ENCODE assay signal across 16 mouse cellular contexts in the genomic region with DNA sequence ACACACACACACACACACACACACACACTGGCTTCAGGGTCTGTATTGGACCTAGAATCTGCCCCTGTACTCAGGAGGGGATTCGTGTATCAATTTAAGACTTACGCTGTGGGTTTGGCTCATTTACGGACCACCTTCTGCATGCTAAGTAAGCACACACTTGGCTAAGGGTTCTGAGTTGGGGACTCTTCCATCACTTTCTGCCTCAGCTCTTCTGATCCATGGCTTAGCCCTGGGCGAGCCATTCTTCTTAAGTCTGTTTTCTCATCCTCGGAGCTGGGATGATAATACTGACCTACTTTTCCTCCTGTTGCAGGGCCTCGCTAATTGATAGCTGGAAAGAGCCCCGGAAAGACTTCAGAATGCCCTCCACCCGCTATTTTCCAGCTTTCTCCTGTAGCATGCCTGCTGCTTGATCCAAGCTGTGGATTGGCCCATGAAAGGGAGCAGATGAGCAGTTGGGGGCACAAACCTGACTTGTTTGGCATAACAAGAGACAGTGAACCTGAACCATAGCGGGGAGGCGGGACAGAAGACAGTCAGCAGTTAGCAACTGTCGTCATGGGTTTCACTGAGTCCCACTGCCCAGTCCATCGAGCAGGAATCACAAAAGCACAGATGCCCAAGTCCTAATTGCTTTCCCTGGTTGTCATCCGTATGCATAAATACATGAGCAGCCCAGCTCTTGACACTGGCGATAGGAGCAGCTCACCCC.
DNase-seq lines count a peak whose midpoint lies in the region; ATAC-seq and TF ChIP-seq lines count a peak whose summit lies in the region.
"Had no signal": no experiment of that assay in that cellular context is flagged by ENCODE, and none has a peak within 500 bp of the region (broad histone marks: within the 10 kb centered on the region; RNA-seq: fewer than 3 reads in every experiment).

No protein-coding gene starts in this region.

- no peak for TF ChIP-seq CTCF in midbrain, postnatal 0 days (IDR thresholded peaks at IDR 0.05)

- peak; percentile 59 for ATAC-seq in forebrain, embryonic 13.5 days
- ATAC-seq in embryonic facial prominence, embryonic 14.5 days (ENCODE audit: low read depth): peak; percentile 47; the same call in 1 of the 2 replicates
- peak; percentile 67 for ATAC-seq in hindbrain, embryonic 15.5 days (ENCODE audit: low FRiP score, low read depth)
- peak; percentile 78 for ATAC-seq in midbrain, postnatal 0 days (ENCODE audit: low FRiP score)

- 0 out of 2 replicates have a peak, but pooled peaks cover 2% of the 10 kb centered on the region for H3K9me3 ChIP-seq in forebrain, embryonic 13.5 days (replicated peaks)
- 0 out of 2 replicates have a peak, but pooled peaks cover 3% of the 10 kb centered on the region for H3K9me3 ChIP-seq in forebrain, embryonic 10.5 days
- peaks cover 7% of the 10 kb centered on the region for H3K9me3 ChIP-seq in embryonic facial prominence, embryonic 14.5 days (ENCODE audit: control insufficient read depth, low read length)
- H3K9me3 ChIP-seq in hindbrain, embryonic 15.5 days: no peaks in the 10 kb centered on the region
- no peaks in the 10 kb centered on the region for H3K9me3 ChIP-seq in midbrain, postnatal 0 days (ENCODE audit: low read length)
- H3K9me3 ChIP-seq: kidney, embryonic 15.5 days; liver, embryonic 15.5 days; stomach, embryonic 15.5 days had no signal

- no peak overlapping the region for H3K4me2 ChIP-seq in forebrain, embryonic 13.5 days
- H3K4me2 ChIP-seq in embryonic facial prominence, embryonic 14.5 days (ENCODE audit: low read depth, low read length): no peak overlapping the region
- H3K4me2 ChIP-seq in hindbrain, embryonic 15.5 days: peak overlapping the region; percentile 17; the same call in 1 of the 2 replicates
- no peak overlapping the region for H3K4me2 ChIP-seq in midbrain, postnatal 0 days (ENCODE audit: low read depth, low read length, poor library complexity, severe bottlenecking)
- H3K4me2 ChIP-seq: heart, embryonic 11.5 days; kidney, embryonic 15.5 days; liver, embryonic 15.5 days; stomach, embryonic 15.5 days had no signal

- WGBS in forebrain, embryonic 13.5 days: 66% methylated on average over 14 of the region's 14 CpGs
- WGBS in forebrain, embryonic 10.5 days: 86% methylated on average over 14 of the region's 14 CpGs
- 72% methylated on average over 14 of the region's 14 CpGs for WGBS in embryonic facial prominence, embryonic 14.5 days
- WGBS in hindbrain, embryonic 15.5 days: 34% methylated on average over 14 of the region's 14 CpGs
- 35% methylated on average over 14 of the region's 14 CpGs for WGBS in midbrain, postnatal 0 days

- peak overlapping the region; percentile 41; the same call in 1 of the 2 replicates for H3K27ac ChIP-seq in forebrain, embryonic 13.5 days
- H3K27ac ChIP-seq in forebrain, embryonic 10.5 days: no peak overlapping the region
- no peak overlapping the region for H3K27ac ChIP-seq in embryonic facial prominence, embryonic 14.5 days (replicated peaks; ENCODE audit: low read depth, low read length)
- H3K27ac ChIP-seq in hindbrain, embryonic 15.5 days (replicated peaks): peak overlapping the region; percentile 83
- peak overlapping the region; percentile 52 for H3K27ac ChIP-seq in midbrain, postnatal 0 days (ENCODE audit: low read depth, low read length)
- H3K27ac ChIP-seq: kidney, embryonic 15.5 days; liver, embryonic 15.5 days; stomach, embryonic 15.5 days had no signal

- H3K4me3 ChIP-seq in forebrain, embryonic 13.5 days: no peak overlapping the region
- no peak overlapping the region for H3K4me3 ChIP-seq in forebrain, embryonic 10.5 days
- no peak overlapping the region for H3K4me3 ChIP-seq in embryonic facial prominence, embryonic 14.5 days (ENCODE audit: low read depth, low read length)
- no peak overlapping the region for H3K4me3 ChIP-seq in hindbrain, embryonic 15.5 days
- no peak overlapping the region for H3K4me3 ChIP-seq in midbrain, postnatal 0 days (ENCODE audit: low read depth, low read length)
- H3K4me3 ChIP-seq: kidney, embryonic 15.5 days; liver, embryonic 15.5 days; stomach, embryonic 15.5 days had no signal

- no peaks in the 10 kb centered on the region for H3K27me3 ChIP-seq in forebrain, embryonic 13.5 days
- no peaks in the 10 kb centered on the region for H3K27me3 ChIP-seq in forebrain, embryonic 10.5 days (ENCODE audit: poor library complexity, severe bottlenecking)
- H3K27me3 ChIP-seq in embryonic facial prominence, embryonic 14.5 days (replicated peaks; ENCODE audit: control insufficient read depth, insufficient read depth, low read length): no peaks in the 10 kb centered on the region
- H3K27me3 ChIP-seq in hindbrain, embryonic 15.5 days: no peaks in the 10 kb centered on the region
- H3K27me3 ChIP-seq in midbrain, postnatal 0 days (ENCODE audit: insufficient read depth, low read length): no peaks in the 10 kb centered on the region
- H3K27me3 ChIP-seq: kidney, embryonic 15.5 days; liver, embryonic 15.5 days; stomach, embryonic 15.5 days had no signal

- peaks cover 15% of the 10 kb centered on the region for H3K4me1 ChIP-seq in forebrain, embryonic 13.5 days
- peaks cover 15% of the 10 kb centered on the region for H3K4me1 ChIP-seq in forebrain, embryonic 10.5 days
- H3K4me1 ChIP-seq in embryonic facial prominence, embryonic 14.5 days (ENCODE audit: control insufficient read depth, insufficient read depth, low read length): no peaks in the 10 kb centered on the region
- H3K4me1 ChIP-seq in hindbrain, embryonic 15.5 days (replicated peaks): peaks cover 17% of the 10 kb centered on the region
- peaks cover 4% of the 10 kb centered on the region; the same call in 1 of the 2 replicates for H3K4me1 ChIP-seq in midbrain, postnatal 0 days (ENCODE audit: insufficient read depth, low read length)
- H3K4me1 ChIP-seq: stomach, embryonic 15.5 days had no signal

- H3K36me3 ChIP-seq in forebrain, embryonic 13.5 days (ENCODE audit: poor library complexity, severe bottlenecking): no peaks in the 10 kb centered on the region
- no peaks in the 10 kb centered on the region for H3K36me3 ChIP-seq in forebrain, embryonic 10.5 days (replicated peaks)
- no peaks in the 10 kb centered on the region for H3K36me3 ChIP-seq in embryonic facial prominence, embryonic 14.5 days (ENCODE audit: control insufficient read depth, insufficient read depth, low read length)
- no peaks in the 10 kb centered on the region for H3K36me3 ChIP-seq in hindbrain, embryonic 15.5 days
- no peaks in the 10 kb centered on the region for H3K36me3 ChIP-seq in midbrain, postnatal 0 days (ENCODE audit: insufficient read depth, low read length)
- H3K36me3 ChIP-seq: G1E; kidney, embryonic 15.5 days; liver, embryonic 15.5 days; stomach, embryonic 15.5 days had no signal

- no peak overlapping the region for H3K9ac ChIP-seq in forebrain, embryonic 13.5 days
- H3K9ac ChIP-seq in embryonic facial prominence, embryonic 14.5 days (ENCODE audit: low read depth, low read length): no peak overlapping the region
- H3K9ac ChIP-seq in hindbrain, embryonic 15.5 days: no peak overlapping the region; the same call in 1 of the 2 replicates
- H3K9ac ChIP-seq in midbrain, postnatal 0 days (replicated peaks; ENCODE audit: low read length, poor library complexity, severe bottlenecking): no peak overlapping the region; the same call in 1 of the 2 replicates
- H3K9ac ChIP-seq: kidney, embryonic 15.5 days; liver, embryonic 15.5 days; stomach, embryonic 15.5 days had no signal

- no peak for DNase-seq in forebrain, embryonic 10.5 days (ENCODE audit: extremely low spot score, low spot score)
- DNase-seq in embryonic facial prominence, embryonic 14.5 days (ENCODE audit: low spot score): peak; percentile 38
- peak; percentile 80 for DNase-seq in midbrain, postnatal 0 days (ENCODE audit: low spot score)
- DNase-seq in ovary, adult 18-20 months (ENCODE audit: low spot score): no peak
- DNase-seq in adrenal gland, adult 2 months: no peak
- DNase-seq in gastrocnemius, adult 8-10 months (ENCODE audit: low spot score in 2 of 2): no peak
- DNase-seq: B cell, adult 2 months; lung, postnatal 4 days; thymus, postnatal 25 days had no signal

Comparison
In these comparisons a context has a peak if more than half of its experiments do, and no peak if none do; other contexts are left out.
1. H3K27ac ChIP-seq: peak in forebrain, embryonic 13.5 days (single experiment), hindbrain, embryonic 15.5 days (single experiment) and midbrain, postnatal 0 days (single experiment); none in forebrain, embryonic 10.5 days (single experiment) and embryonic facial prominence, embryonic 14.5 days (single experiment).
2. DNase-seq: peak in embryonic facial prominence, embryonic 14.5 days (single experiment) and midbrain, postnatal 0 days (single experiment); none in forebrain, embryonic 10.5 days (single experiment), ovary, adult 18-20 months (single experiment), adrenal gland, adult 2 months (single experiment) and gastrocnemius, adult 8-10 months (0 of 2).
3. Peak in every context shown above with its lines, with median percentiles within 50 percentile points of each other: ATAC-seq.